Mouse (Mus musculus) liver, embryonic 16.5 days (tissue): ENCODE data around the gene Eipr1. TPM values are rescaled to one million over a fixed set of nuclear protein-coding genes. Genes with fewer than 3 reads are reported as not detected.
A peak's percentile ranks its signal among the peaks of the same experiment; 100 is the strongest.

Source experiments
- ATAC-seq: fragments of 200-750 bp; cut with Nextera tagmentation; 2 replicates; pipeline ENCODE4 v1.8.0; 2017; ENCODE audit warnings: low read depth, mild to moderate bottlenecking, moderate number of reproducible peaks, moderate library complexity
- H3K27ac ChIP-seq: fragments of 300-500 bp; sonication (generic); 2 replicates; pipeline ENCODE4 v1.5.1; 2014; ENCODE audit warnings: mild to moderate bottlenecking, low read length
- H3K27me3 ChIP-seq: fragments of 300-500 bp; sonication (generic); 2 replicates; pipeline ENCODE4 v1.6.1; 2014; ENCODE audit warnings: low read depth, low read length, mixed read lengths; ENCODE audit not compliant: control insufficient read depth, insufficient read depth
- H3K36me3 ChIP-seq: fragments of 300-500 bp; sonication (generic); 2 replicates; pipeline ENCODE4 v1.6.1; 2014; ENCODE audit warnings: mild to moderate bottlenecking; ENCODE audit not compliant: control insufficient read depth, insufficient read depth
- H3K4me1 ChIP-seq: fragments of 300-500 bp; sonication (generic); 2 replicates; pipeline ENCODE4 v1.6.1; 2014; ENCODE audit warnings: low read depth, low read length, mixed read lengths; ENCODE audit not compliant: control insufficient read depth
- H3K4me2 ChIP-seq: fragments of 300-500 bp; sonication (generic); 2 replicates; pipeline ENCODE4 v1.6.1; 2014; ENCODE audit warnings: low read depth, low read length, mixed read lengths
- H3K4me3 ChIP-seq: fragments of 300-500 bp; sonication (generic); 2 replicates; pipeline ENCODE4 v1.5.1; 2014; ENCODE audit warnings: low read depth, mild to moderate bottlenecking, low read length
- H3K9ac ChIP-seq: fragments of 300-500 bp; sonication (generic); 2 replicates; pipeline ENCODE4 v1.6.1; 2014; ENCODE audit warnings: low read depth, low read length
- H3K9me3 ChIP-seq: fragments of 300-500 bp; sonication (generic); replicated peaks from 2 replicates; pipeline ENCODE4 v1.6.1; 2016; ENCODE audit warnings: low read length; ENCODE audit not compliant: control insufficient read depth
- WGBS: fragments of 180-500 bp; shearing (Covaris S2); extraction: QIAGEN DNeasy Blood & Tissue Kit; methylation state at CpG from one replicate; pipeline ENCODE4 v1.1.7; 2014; ENCODE audit not compliant: insufficient replicate concordance; 5-methylcytosine and 5-hydroxymethylcytosine counted together
- polyA plus RNA-seq: library from polyadenylated mRNA; unstranded; fragments of >200 nt; fragmentation: Nextera tagmentation; extraction: Ambion mirVana; gene quantifications from 2 replicates; pipeline ENCODE4 v1.2.1, GENCODE M21; 2015

The Eipr1 gene
- polyA plus RNA-seq, 1 experiment from 2014 or later = 25.5 TPM

- Histone ChIP-seq H3K27me3 (no peaks in the 10 kb centered on the region), H3K4me2 (peak overlapping the region; percentile 80), H3K27ac (peak overlapping the region; percentile 79), H3K4me1 (peaks cover 25% of the 10 kb centered on the region), H3K4me3 (peak overlapping the region; percentile 81), H3K9me3 (no peaks in the 10 kb centered on the region), H3K9ac (peak overlapping the region; percentile 80; the same call in 1 of the 2 replicates), H3K36me3 (peaks cover 5% of the 10 kb centered on the region; the same call in 1 of the 2 replicates)
- ATAC-seq = no peak
- 91% methylated on average over 5 of the region's 5 CpGs for WGBS
Measured at GRCm38 (mm10) chr12:28750876-28751275, 727 bp upstream of the Eipr1 start.

DNA sequence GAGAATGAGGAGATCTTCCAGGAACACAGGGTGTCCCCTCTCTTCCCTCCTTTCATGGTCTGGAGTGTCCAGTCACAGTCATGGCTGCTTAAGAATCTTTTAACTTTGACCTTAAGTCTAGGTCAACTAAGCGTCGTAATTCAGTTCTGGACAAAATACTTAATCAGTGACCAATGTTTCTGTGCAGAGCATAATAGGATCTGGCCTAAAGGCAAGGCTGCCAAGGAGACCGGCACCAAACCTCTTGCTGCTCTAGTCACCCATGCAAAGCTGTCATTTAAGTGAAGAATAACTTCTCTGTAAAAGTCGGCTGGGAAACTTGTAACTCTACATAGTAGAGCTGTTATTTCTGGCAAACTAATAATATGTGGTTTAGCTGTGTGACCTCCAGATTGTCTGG is 4.4 kb downstream of the Eipr1 start:
- Histone ChIP-seq H3K9me3 (no peaks in the 10 kb centered on the region), H3K9ac (no peak overlapping the region), H3K27ac (no peak overlapping the region), H3K36me3 (no peaks in the 10 kb centered on the region), H3K4me1 (peaks cover 11% of the 10 kb centered on the region), H3K4me3 (no peak overlapping the region), H3K4me2 (no peak overlapping the region), H3K27me3 (no peaks in the 10 kb centered on the region)
- WGBS = 74% methylated on average over 4 of the region's 4 CpGs
- ATAC-seq = no peak

DNA sequence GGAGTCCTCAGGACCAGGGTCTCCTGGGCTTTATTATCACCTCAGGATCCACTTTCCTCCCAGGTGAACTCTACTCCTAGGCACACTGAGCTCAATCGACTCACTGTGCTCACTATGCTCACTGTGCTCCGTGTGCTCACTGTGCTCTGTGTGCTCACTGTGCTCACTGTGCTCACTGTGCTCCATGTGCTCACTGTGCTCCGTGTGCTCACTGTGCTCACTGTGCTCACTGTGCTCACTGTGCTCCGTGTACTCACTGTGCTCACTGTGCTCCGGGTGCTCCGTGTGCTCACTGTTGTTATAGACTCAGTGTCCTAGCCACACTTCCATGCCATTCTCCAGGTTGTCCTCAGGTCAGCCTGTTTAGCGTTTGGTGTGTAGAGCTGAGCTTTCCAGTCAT is 18.4 kb downstream of the Eipr1 start:
- Histone ChIP-seq H3K4me3 (no peak overlapping the region), H3K9ac (no peak overlapping the region), H3K4me2 (no peak overlapping the region), H3K27me3 (no peaks in the 10 kb centered on the region), H3K9me3 (no peaks in the 10 kb centered on the region), H3K4me1 (no peaks in the 10 kb centered on the region), H3K36me3 (no peaks in the 10 kb centered on the region), H3K27ac (no peak overlapping the region)
- no peak for ATAC-seq
- 88% methylated on average over 7 of the region's 7 CpGs for WGBS

GRCm38 (mm10) chr12:28773815-28774214 is 22.2 kb downstream of the Eipr1 start:
- ATAC-seq = no peak
- no peak overlapping the region for H3K9ac ChIP-seq
- no peaks in the 10 kb centered on the region for H3K27me3 ChIP-seq
- no peak overlapping the region for H3K27ac ChIP-seq
- no peaks in the 10 kb centered on the region for H3K36me3 ChIP-seq
- no peak overlapping the region for H3K4me2 ChIP-seq
- H3K4me1 ChIP-seq = no peaks in the 10 kb centered on the region
- 65% methylated on average over 3 of the region's 3 CpGs for WGBS
- no peaks in the 10 kb centered on the region for H3K9me3 ChIP-seq
- no peak overlapping the region for H3K4me3 ChIP-seq

DNA sequence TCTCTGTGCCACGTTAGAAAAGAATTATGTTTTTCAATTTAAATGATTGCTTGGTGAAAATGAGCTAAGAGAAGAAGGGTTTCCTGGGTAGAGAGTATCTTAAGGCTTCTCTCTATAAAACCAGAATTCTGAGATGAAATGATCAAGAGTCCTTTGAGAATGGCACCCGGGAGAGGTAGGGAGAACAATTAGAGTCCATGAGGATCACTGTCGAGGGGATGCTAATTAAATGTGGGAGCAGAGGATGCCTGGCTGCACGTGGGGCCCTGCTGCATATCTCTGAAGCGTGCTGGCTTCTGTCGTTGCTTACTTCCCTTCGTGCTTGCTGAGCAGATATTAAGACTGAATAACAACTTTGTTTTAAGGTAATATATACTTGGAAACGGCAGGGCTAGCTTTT is 23.5 kb downstream of the Eipr1 start:
- no peaks in the 10 kb centered on the region for H3K36me3 ChIP-seq
- no peak overlapping the region for H3K9ac ChIP-seq
- WGBS = 54% methylated on average over 8 of the region's 8 CpGs
- H3K9me3 ChIP-seq = no peaks in the 10 kb centered on the region
- no peak overlapping the region for H3K4me3 ChIP-seq
- H3K27ac ChIP-seq = no peak overlapping the region
- no peak overlapping the region for H3K4me2 ChIP-seq
- H3K27me3 ChIP-seq = no peaks in the 10 kb centered on the region
- H3K4me1 ChIP-seq = no peaks in the 10 kb centered on the region
- ATAC-seq = no peak

DNA sequence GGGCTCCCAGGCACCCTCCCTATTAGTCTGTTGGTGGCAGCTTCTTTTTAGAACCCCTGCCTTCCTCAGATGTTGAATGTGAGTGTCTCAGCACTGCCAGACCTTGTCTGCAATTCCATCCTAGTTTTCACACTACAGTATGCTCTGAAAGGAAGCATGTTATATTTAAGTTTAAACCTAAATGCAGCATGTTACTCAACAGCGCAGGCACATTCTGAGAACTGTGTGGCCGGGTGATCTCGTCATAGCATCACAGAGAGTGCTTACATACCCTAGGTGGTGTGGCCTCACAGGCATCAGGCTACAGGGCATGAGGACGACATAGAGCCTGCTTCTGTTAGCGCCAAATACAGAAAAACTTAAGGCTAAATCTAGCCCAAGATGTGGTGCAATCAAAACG is 24.0 kb downstream of the Eipr1 start:
- ATAC-seq = no peak
- Histone ChIP-seq H3K27ac (no peak overlapping the region), H3K27me3 (no peaks in the 10 kb centered on the region), H3K4me1 (no peaks in the 10 kb centered on the region), H3K4me3 (no peak overlapping the region), H3K9ac (no peak overlapping the region), H3K9me3 (no peaks in the 10 kb centered on the region), H3K4me2 (no peak overlapping the region), H3K36me3 (no peaks in the 10 kb centered on the region)
- 82% methylated on average over 6 of the region's 6 CpGs for WGBS

GRCm38 (mm10) chr12:28780180-28780579 is 28.6 kb downstream of the Eipr1 start:
- Histone ChIP-seq H3K36me3 (no peaks in the 10 kb centered on the region), H3K27ac (no peak overlapping the region), H3K4me2 (no peak overlapping the region), H3K4me1 (no peaks in the 10 kb centered on the region), H3K4me3 (no peak overlapping the region), H3K9me3 (no peaks in the 10 kb centered on the region), H3K9ac (no peak overlapping the region), H3K27me3 (no peaks in the 10 kb centered on the region)
- no peak for ATAC-seq
- WGBS = 89% methylated on average over 7 of the region's 7 CpGs

DNA sequence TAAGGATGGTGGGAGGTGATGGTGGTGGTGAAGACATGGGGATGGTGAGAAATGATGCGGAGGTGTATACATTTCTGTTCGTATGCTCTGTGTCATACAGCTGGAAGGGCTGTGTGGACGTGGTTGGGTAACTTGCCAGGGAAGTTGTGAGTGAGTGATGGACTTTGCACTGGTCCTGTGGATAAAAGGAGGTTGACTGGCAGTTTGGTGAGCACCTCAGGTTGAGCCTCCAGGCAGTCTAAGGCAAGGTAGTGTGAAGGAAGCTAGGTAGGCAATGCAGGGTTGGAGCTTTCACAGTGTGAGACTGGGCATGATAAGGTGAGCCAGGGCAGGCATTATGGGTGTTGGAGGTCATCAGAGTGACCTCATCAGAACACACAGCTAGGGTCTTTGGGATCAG is 31.0 kb downstream of the Eipr1 start:
- WGBS = 76% methylated on average over 3 of the region's 3 CpGs
- Histone ChIP-seq H3K36me3 (no peaks in the 10 kb centered on the region), H3K9me3 (no peaks in the 10 kb centered on the region), H3K27me3 (no peaks in the 10 kb centered on the region), H3K4me2 (no peak overlapping the region), H3K9ac (no peak overlapping the region), H3K27ac (no peak overlapping the region), H3K4me1 (no peaks in the 10 kb centered on the region), H3K4me3 (no peak overlapping the region)
- ATAC-seq = no peak

DNA sequence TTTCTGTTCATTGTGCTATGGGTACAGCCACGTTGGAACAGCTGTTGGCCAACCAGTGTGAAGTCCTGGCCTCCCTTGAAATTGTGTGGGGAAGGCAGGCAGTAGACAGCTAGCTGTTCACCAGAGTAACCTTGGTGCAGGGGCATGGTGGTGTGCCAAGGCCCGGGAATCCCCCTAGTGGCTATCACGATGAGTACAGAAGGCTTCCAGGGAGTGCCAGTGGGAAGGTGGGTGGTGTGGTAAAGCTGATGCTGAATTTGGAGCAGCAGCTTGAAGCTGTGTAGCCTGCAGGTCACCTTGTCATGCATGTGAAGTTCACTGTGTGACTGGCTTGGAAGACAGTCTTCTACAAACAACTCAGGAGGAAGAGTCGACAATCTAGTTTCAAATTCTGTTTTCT is 32.8 kb downstream of the Eipr1 start:
- Histone ChIP-seq H3K4me3 (no peak overlapping the region), H3K4me1 (no peaks in the 10 kb centered on the region), H3K27ac (no peak overlapping the region), H3K27me3 (no peaks in the 10 kb centered on the region), H3K36me3 (no peaks in the 10 kb centered on the region), H3K9me3 (no peaks in the 10 kb centered on the region), H3K4me2 (no peak overlapping the region), H3K9ac (no peak overlapping the region)
- WGBS = 33% methylated on average over 4 of the region's 4 CpGs
- ATAC-seq = no peak

- 77% methylated on average over 8 of the region's 8 CpGs for WGBS
- ATAC-seq = no peak
- Histone ChIP-seq H3K9ac (no peak overlapping the region), H3K4me3 (no peak overlapping the region), H3K27me3 (no peaks in the 10 kb centered on the region), H3K36me3 (no peaks in the 10 kb centered on the region), H3K4me1 (no peaks in the 10 kb centered on the region), H3K9me3 (no peaks in the 10 kb centered on the region), H3K4me2 (no peak overlapping the region), H3K27ac (no peak overlapping the region)
Measured at GRCm38 (mm10) chr12:28784864-28785263, 33.3 kb downstream of the Eipr1 start.
